Mouse (Mus musculus) heart, embryonic 15.5 days (tissue): Measurements from ENCODE around the gene Btbd35f29. TPM values are rescaled to one million over a fixed set of nuclear protein-coding genes. Genes with fewer than 3 reads are reported as not detected.
"Not testable (repeated sequence)": the region's sequence is repeated elsewhere in the genome, so short reads cannot be mapped to it uniquely, and the experiment has no call there.

Source experiments
- ATAC-seq: fragments of 200-750 bp; cut with Nextera tagmentation; replicated peaks from 2 replicates; pipeline ENCODE4 v1.8.0; 2017; ENCODE audit warnings: low read depth, moderate TSS enrichment; ENCODE audit not compliant: insufficient number of reproducible peaks, insufficient read depth, low FRiP score
- H3K27ac ChIP-seq: fragments of 300-500 bp; sonication (generic); 2 replicates; pipeline ENCODE4 v1.5.1; 2015; ENCODE audit warnings: mild to moderate bottlenecking, inconsistent platforms
- H3K27me3 ChIP-seq: fragments of 300-500 bp; sonication (generic); 2 replicates; pipeline ENCODE4 v1.6.1; 2015; ENCODE audit warnings: inconsistent platforms
- H3K36me3 ChIP-seq: fragments of 300-500 bp; sonication (generic); 2 replicates; pipeline ENCODE4 v1.6.1; 2015; ENCODE audit warnings: mild to moderate bottlenecking, inconsistent platforms
- H3K4me1 ChIP-seq: fragments of 300-500 bp; sonication (generic); replicated peaks from 2 replicates; pipeline ENCODE4 v1.6.1; 2015; ENCODE audit warnings: inconsistent platforms
- H3K4me2 ChIP-seq: fragments of 300-500 bp; sonication (generic); 2 replicates; pipeline ENCODE4 v1.6.1; 2015; ENCODE audit warnings: inconsistent platforms, mild to moderate bottlenecking, moderate library complexity
- H3K4me3 ChIP-seq: fragments of 300-500 bp; sonication (generic); 2 replicates; pipeline ENCODE4 v1.5.1; 2015; ENCODE audit warnings: mild to moderate bottlenecking, inconsistent platforms
- H3K9ac ChIP-seq: fragments of 300-500 bp; sonication (generic); 2 replicates; pipeline ENCODE4 v1.6.1; 2015; ENCODE audit warnings: mild to moderate bottlenecking, inconsistent platforms
- H3K9me3 ChIP-seq: fragments of 300-500 bp; sonication (generic); replicated peaks from 2 replicates; pipeline ENCODE4 v1.6.1; 2016; ENCODE audit warnings: inconsistent platforms
- WGBS: fragments of 180-500 bp; shearing (Covaris S2); methylation state at CpG from one replicate; pipeline ENCODE4 v1.1.7; 2015; ENCODE audit warnings: mixed read lengths; 5-methylcytosine and 5-hydroxymethylcytosine counted together
- polyA plus RNA-seq: library from polyadenylated mRNA; unstranded; fragments of >200 nt; fragmentation: Nextera tagmentation; extraction: Ambion mirVana; gene quantifications from 2 replicates; pipeline ENCODE4 v1.2.1, GENCODE M21; 2015

Btbd35f29 gene
- polyA plus RNA-seq = not detected in 2 replicates

DNA sequence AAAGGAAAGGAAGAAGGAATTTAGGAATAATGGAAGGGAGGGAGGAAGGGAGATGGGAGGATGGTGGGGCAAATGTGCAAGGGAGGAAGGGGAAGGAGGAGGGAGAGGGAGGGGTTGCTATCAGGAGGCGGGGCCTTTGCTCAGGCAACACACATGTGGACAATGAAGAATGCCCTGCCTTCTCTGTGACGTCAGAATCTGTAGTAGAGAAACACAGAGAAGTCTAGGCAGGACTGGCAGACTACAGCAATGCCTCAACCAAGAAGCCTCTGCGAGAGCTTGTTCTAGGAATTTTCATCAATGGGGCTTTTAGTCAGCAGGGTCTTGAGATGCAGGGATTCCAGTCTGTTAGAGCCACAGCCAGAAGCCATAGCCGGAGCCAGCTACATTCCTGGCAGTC lies at the start of gene Btbd35f29:
Gene Btbd35f29 (plus strand): TSS at position 301 of the 400 bp plus-strand sequence.
- H3K4me1 ChIP-seq, H3K36me3 ChIP-seq, H3K4me3 ChIP-seq, H3K9ac ChIP-seq, H3K9me3 ChIP-seq, H3K4me2 ChIP-seq, H3K27ac ChIP-seq, H3K27me3 ChIP-seq, ATAC-seq: not testable (repeated sequence)
- WGBS = no CpG with 5 or more reads among the region's 4 CpGs

DNA sequence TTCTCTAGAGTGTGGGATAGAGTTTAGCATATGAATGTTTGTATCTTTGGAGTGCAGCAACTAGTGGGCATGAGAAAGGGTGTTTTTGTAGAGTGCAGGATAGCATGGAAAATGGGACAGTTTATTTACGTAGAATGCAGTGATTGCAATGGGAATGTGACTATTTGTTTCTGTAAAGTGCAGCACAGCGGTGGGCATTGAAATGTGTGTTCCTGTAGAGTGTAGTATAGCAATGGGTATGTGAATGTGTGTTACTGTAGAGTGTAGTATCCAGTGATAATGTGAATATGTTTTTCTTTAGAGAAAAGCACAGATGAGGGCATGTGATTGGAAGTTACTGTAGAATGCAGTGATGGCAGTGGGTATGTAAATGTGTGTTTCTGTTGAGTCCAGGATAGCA lies 23.9 kb downstream of the Btbd35f29 start:
- H3K4me1 ChIP-seq, H3K27me3 ChIP-seq, H3K27ac ChIP-seq, H3K36me3 ChIP-seq, ATAC-seq, H3K9me3 ChIP-seq, H3K9ac ChIP-seq, H3K4me3 ChIP-seq, H3K4me2 ChIP-seq: not testable (repeated sequence)
- WGBS = 62% methylated on average over 2 of the region's 2 CpGs

GRCm38 (mm10) chrX:31145144-31145543 lies 27.7 kb downstream of the Btbd35f29 start:
- H3K4me2 ChIP-seq, ATAC-seq, H3K9ac ChIP-seq, H3K4me1 ChIP-seq, H3K4me3 ChIP-seq, H3K27ac ChIP-seq, H3K36me3 ChIP-seq, H3K27me3 ChIP-seq, H3K9me3 ChIP-seq: not testable (repeated sequence)

DNA sequence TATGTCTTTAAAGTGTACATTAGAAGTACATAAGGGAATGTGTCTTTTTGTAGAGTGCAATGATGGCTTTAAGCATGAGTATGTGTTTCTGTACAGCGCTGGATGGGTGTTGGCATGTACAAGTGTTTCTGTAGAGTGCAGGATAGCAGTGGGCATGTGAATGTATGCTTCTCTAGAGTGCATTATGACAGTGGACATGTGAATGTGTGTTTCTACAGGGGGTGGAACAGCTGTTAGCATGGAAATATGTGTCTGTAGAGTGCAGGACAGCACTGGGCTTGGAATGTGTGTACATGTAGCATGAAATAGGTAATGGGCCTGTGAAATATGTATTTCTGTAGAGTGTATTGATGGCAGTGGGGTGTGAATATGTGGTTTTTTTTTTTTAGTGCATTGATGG lies 28.4 kb downstream of the Btbd35f29 start:
- not testable (repeated sequence) for H3K9me3 ChIP-seq, H3K27ac ChIP-seq, ATAC-seq, H3K36me3 ChIP-seq, H3K4me3 ChIP-seq, H3K4me2 ChIP-seq, H3K27me3 ChIP-seq, H3K4me1 ChIP-seq, H3K9ac ChIP-seq
- WGBS = 77% methylated on average over 1 of the region's 1 CpGs

DNA sequence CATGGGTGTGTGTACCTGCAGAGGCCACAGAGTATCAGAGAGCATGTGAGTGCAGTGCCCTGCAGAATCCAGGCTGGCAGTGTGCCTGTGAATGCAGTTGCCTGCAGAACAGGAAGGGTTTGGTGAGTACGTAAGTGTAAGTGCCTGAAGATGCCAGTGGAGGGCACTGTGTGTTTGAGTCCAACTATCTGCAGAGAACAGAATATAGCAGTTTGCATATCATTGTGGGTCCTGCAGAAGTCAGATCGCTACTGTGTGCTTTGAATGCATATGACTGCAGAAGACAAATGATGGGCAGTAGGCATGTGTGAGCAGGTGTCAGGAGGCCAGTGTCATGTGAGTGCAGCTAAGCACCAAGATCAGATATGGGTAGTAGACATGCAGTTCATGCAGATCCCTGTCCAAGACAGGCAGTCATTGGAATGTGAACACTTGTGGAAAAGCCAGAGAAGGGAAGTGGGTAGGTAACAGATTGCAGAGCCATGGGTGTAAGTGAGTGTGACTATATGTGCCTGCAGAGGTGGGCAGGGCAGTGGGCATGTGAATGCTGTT lies 41.1 kb downstream of the Btbd35f29 start:
- not testable (repeated sequence) for H3K9ac ChIP-seq, H3K4me2 ChIP-seq, ATAC-seq, H3K27ac ChIP-seq, H3K4me3 ChIP-seq, H3K27me3 ChIP-seq, H3K4me1 ChIP-seq, H3K36me3 ChIP-seq
- WGBS = 68% methylated on average over 2 of the region's 2 CpGs
- peaks cover 14% of the 10 kb centered on the region for H3K9me3 ChIP-seq

DNA sequence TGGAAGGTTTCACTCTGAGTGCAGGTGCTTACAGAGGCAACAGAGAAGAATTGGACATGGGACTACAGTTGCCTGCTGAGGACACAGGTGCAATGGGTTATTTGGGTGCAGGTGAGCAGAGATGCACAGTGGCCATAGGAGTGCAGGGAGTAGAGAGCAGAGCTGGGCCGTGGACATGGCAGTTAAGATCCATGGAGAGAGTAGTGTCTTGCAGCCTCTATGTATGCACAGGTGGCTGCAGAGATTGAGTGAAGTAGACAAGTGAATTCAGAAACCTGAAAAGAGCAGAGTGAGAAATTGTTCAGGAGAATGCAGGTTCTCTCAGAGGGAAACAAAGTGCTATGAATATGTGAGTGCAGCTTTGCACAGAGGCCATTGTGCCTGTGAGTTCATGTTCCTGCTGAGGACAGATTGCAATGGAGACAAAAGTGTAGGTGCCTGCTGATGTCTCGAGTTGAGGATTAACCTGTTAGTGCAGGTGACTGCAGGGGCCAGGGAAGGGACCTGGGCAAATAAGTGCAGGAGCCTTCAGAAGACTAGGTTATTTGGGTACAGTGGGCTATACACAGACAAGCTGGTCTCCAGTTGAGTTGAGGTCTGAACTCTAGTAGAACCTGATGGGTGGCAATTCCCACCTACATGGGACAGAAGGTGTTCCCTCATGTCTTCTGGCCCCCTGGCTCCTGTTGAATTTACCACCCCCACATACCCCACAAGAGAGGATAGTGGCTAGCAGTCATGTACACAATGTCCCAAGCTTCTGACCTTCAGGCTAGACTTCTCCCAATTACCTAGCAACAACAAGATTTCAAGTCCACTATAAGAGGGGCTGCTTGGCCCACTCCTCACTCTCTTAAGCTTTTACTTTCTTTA lies 42.2 kb downstream of the Btbd35f29 start:
- H3K9ac ChIP-seq, H3K4me1 ChIP-seq, H3K4me3 ChIP-seq, H3K36me3 ChIP-seq, H3K27ac ChIP-seq, H3K27me3 ChIP-seq, H3K4me2 ChIP-seq, ATAC-seq: not testable (repeated sequence)
- peaks cover 18% of the 10 kb centered on the region for H3K9me3 ChIP-seq
- WGBS = 52% methylated on average over 2 of the region's 2 CpGs

- H3K4me1 ChIP-seq, H3K27me3 ChIP-seq, H3K4me3 ChIP-seq, H3K9ac ChIP-seq, H3K36me3 ChIP-seq, H3K27ac ChIP-seq, ATAC-seq, H3K4me2 ChIP-seq: not testable (repeated sequence)
- peaks cover 18% of the 10 kb centered on the region for H3K9me3 ChIP-seq
- WGBS = 79% methylated on average over 4 of the region's 4 CpGs
These were observed 43.1 kb downstream of the Btbd35f29 start for GRCm38 (mm10) chrX:31160554-31160953.

- not testable (repeated sequence) for H3K4me1 ChIP-seq, H3K4me3 ChIP-seq, ATAC-seq, H3K27me3 ChIP-seq, H3K27ac ChIP-seq, H3K4me2 ChIP-seq, H3K9ac ChIP-seq, H3K36me3 ChIP-seq
- H3K9me3 ChIP-seq = peaks cover 18% of the 10 kb centered on the region
- 67% methylated on average over 3 of the region's 3 CpGs for WGBS
These were observed 45.2 kb downstream of the Btbd35f29 start for GRCm38 (mm10) chrX:31162638-31163037.

DNA sequence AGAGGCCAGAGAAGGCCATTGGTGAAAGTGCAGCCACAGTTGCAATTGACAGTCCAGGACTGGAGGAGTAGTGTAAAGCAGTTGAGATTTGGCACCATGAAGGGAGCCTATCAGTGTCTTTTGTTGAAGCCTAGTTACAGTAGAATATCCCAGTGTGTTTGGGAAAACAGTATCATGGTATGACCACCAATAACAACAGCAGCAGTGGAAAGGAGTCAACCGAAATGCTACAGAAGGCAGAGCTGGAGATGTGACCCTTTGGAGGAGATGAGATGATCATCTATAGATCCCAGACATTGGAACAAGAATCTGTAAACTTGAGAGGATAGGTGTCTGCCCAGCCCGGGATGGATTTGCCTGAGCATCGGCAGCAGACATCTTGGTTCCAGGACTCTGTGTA lies 47.7 kb downstream of the Btbd35f29 start:
- ATAC-seq, H3K27ac ChIP-seq, H3K4me2 ChIP-seq, H3K36me3 ChIP-seq, H3K4me3 ChIP-seq, H3K4me1 ChIP-seq, H3K27me3 ChIP-seq, H3K9ac ChIP-seq: not testable (repeated sequence)
- peaks cover 16% of the 10 kb centered on the region for H3K9me3 ChIP-seq
- 84% methylated on average over 3 of the region's 3 CpGs for WGBS

Other genes starting within 250 kb of the Btbd35f29 start
- not detected in 2 replicates for gene Spin2f, start 136.2 kb downstream of the Btbd35f29 start, polyA plus RNA-seq
- not detected in 2 replicates for gene Btbd35f26, start 218.8 kb downstream of the Btbd35f29 start, polyA plus RNA-seq